Mouse (Mus musculus) left cerebral cortex, postnatal 25 days (tissue): ENCODE measurements around the gene Ntf5. TPM values are rescaled to one million over a fixed set of nuclear protein-coding genes. Genes with fewer than 3 reads are reported as not detected.
A peak's percentile ranks its signal among the peaks of the same experiment; 100 is the strongest.
"Not testable (repeated sequence)": the region's sequence is repeated elsewhere in the genome, so short reads cannot be mapped to it uniquely, and the experiment has no call there.

Source experiments
- DNase-seq, 2 experiments: peaks; one replicate each; pipeline ENCODE4 v3.0.0; 2022; ENCODE audit warnings: low spot score in 2 of 2, mixed read lengths in 1 of 2
- intact Hi-C: fragments of 180-260 bp; cut with DNase I; formaldehyde crosslinking; loops from one replicate; pipeline ENCODE4 v1.15.1; 2025
- microRNA-seq, 2 experiments: library from miRNA; unstranded; fragments of <30 nt; microRNA quantifications; one replicate each; pipeline ENCODE4 v1.2.0; 2022
- total RNA-seq, 2 experiments: library from RNA; stranded (reverse); gene quantifications; 2 replicates each; pipeline ENCODE4 v1.2.3; 2021

Gene Ntf5
- total RNA-seq, 2 experiments from 2014 or later = 0.16 TPM; not detected in 1

DNA sequence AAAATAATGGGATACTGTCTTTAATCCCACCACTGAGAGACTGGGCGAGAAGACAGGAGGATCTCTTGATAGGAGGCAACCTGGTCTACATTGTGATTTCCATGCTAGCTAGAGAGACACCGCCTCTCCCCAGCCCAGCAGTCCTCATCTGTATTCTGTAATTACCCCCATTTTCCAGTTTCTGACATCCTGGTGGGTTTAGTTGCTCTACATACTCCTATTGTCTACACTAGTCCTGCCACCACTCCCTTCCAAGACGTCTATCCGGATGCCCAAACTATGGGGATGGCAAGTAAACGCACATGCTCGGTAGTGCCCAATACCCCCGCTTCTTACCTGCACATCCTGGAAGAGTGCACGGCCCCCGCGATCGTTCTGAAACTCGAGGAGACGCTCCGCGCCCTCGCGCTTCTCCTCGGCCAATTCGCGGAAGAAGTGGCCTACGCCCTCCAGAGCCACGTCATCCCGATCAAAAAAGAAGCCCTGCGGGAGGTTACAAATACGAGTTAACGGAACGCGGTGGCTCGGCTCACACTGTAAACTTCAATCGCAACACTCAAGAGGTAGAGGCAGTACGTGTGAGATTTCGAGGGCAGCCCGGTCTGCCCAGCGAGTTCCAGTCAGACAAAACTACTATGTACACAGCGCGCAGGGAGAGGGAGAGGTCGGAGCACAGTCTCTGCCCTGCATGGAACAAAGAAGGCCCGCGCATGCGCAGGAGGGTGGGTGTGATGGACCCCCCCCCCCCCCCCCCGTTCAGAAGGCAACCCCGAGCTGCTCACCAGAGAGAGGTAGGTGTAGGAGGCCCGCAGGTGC lies 45.5 kb downstream of the Ntf5 start:
- DNase-seq = peak; percentile 70 to 80
- intact Hi-C loops = no loop called here

- intact Hi-C loops = loop anchor here (10.0 kb wide), 1 partner anchor 245 kb away; the partner anchor contains the start of gene Dbp
- peak; percentile 94 to 99 for DNase-seq
Measured at GRCm38 (mm10) chr7:45459564-45460140, 46.2 kb downstream of the Ntf5 start, which contains the start of gene Ftl1. Ftl1 (minus strand) TSS chr7:45459884.

GRCm38 (mm10) chr7:45460377-45460776 lies 46.9 kb downstream of the Ntf5 start:
- intact Hi-C loops = loop anchor here (10.0 kb wide), 1 partner anchor 244 kb away; the partner anchor contains the start of gene Dbp
- peak in 1 of 2 experiments; percentile 14 for DNase-seq

DNA sequence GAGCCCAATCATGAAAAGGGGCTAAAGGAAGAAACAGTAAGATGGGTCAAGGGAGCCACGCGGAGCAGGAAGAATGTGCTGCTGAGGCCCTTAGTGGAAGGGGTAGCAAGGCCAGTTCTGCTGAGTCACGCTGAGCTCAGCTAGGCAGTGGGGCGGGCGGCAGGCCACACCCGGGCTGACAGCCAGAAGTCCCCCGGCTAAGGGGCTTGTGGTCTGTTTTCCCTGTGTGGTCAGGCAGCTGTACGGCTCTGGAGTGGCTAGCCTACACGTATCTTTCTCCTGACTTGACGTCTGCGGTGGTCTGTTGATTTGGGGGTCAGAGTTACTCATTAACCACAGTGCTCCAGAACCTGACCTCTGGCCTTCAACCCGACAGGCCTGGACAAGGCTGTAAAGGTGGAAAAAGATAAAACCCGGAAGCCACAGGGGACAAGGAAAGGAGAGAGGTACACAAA lies 47.4 kb downstream of the Ntf5 start:
- DNase-seq = peak in 1 of 2 experiments; percentile 38
- intact Hi-C loops = loop anchor here (10.0 kb wide), 1 partner anchor 244 kb away; the partner anchor contains the start of gene Dbp

GRCm38 (mm10) chr7:45461326-45461725 lies 47.8 kb downstream of the Ntf5 start:
- intact Hi-C loops = loop anchor here (10.0 kb wide), 1 partner anchor 243 kb away; the partner anchor contains the start of gene Dbp
- DNase-seq = no peak

DNA sequence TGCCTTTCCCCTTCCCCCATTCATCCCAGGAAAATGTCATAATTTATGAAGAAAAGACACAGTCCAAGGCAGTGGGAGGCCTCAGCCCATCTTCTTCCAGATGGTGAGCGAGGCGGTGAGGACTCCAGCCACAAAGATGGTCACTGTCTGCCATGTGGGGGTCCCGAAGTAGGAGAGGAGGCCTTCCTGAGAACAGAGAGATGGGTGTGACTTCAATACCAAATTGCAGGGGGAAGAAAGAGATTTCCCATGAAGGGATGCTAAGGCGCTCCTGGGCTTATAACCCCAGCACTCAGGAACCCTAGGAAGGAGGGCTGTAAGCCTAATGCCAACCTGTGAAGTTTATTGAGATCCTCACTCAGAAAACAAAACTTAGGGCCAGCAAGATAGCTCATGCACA lies 48.3 kb downstream of the Ntf5 start:
- intact Hi-C loops = loop anchor here (10.0 kb wide), 1 partner anchor 243 kb away; the partner anchor contains the start of gene Dbp
- DNase-seq = no peak

DNA sequence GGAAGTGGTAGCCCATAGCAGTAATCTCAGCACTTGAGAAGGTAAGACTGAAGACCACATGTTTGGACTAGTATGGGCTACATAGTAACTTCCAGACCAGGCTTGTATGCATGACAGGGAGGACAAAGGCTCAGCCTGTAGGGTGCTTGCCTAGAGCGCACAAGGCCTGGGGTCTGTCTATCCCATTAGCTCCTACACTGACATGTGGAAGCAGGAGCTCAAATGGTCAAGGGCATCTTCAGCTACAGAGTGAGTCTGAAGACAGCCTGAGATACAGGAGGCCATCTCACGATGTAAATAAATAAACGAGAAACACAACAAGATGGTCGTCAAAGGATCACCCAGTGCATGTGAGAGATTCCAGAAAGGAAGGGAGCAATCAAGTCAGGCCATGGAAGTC lies 48.8 kb downstream of the Ntf5 start:
- intact Hi-C loops = loop anchor here (10.0 kb wide), 1 partner anchor 242 kb away; the partner anchor contains the start of gene Dbp

GRCm38 (mm10) chr7:45462868-45463267 lies 49.4 kb downstream of the Ntf5 start:
- DNase-seq = not testable (repeated sequence)
- intact Hi-C loops = loop anchor here (10.0 kb wide), 1 partner anchor 242 kb away; the partner anchor contains the start of gene Dbp

More for the DNA sequence above, 48.8 kb downstream of the Ntf5 start:
- DNase-seq = no peak

DNA sequence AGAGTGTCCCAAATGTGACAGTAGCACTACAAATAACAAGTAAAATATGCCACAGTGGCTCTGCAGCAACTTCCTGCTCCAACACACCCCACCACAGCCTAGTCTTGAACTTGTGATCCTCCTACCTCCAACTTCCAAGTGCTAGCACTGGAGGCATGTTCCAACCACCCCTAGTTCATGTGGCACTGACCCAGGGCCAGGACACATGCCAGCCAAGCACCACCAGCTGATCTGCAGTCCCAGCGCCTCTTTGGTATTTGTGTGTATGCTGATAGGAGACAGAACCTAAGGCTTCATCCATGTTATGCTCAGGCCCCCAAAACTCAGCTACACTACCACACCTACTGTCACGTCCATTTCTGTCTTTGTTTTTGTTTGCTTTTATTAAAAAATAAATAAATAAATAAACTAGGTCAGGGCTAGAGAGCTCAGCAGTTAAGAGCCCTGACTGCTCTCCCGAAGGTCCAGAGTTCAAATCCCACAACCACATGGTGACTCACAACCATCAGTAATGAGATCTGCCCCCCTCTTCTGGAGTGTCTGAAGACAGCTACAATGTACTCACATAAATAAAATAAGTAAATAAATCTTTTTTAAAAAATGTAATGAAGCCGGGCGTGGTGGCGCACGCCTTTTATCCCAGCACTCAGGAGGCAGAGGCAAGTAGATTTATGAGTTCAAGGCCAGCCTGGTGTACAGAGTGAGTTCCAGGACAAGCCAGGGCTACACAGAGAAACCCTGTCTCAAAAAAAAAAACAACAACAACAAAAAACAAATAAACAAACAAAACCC lies 50.7 kb downstream of the Ntf5 start:
- intact Hi-C loops = loop anchor here (10.0 kb wide), 1 partner anchor 241 kb away; the partner anchor contains the start of gene Dbp
- DNase-seq = no peak

DNA sequence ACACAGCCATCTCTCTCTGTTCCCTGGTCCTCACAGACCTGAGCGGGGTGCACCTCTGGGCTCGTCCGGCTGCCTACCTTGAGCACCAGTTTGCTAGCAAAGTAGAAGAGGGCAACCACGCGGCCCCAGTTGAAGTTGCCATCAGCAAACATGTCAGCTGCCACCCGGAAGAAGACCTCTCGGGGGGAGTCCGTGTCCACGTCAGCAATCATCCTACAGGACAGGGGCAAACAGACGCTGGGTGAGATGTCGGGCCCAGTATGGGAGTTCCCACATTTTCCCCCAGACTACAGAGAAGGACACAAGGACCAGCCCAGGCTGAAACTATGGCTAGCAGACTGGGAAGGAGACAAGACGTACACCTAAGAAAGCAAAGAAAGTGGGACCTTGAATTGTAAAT lies 51.6 kb downstream of the Ntf5 start:
- intact Hi-C loops = loop anchor here (10.0 kb wide), 1 partner anchor 240 kb away; the partner anchor contains the start of gene Dbp

DNA sequence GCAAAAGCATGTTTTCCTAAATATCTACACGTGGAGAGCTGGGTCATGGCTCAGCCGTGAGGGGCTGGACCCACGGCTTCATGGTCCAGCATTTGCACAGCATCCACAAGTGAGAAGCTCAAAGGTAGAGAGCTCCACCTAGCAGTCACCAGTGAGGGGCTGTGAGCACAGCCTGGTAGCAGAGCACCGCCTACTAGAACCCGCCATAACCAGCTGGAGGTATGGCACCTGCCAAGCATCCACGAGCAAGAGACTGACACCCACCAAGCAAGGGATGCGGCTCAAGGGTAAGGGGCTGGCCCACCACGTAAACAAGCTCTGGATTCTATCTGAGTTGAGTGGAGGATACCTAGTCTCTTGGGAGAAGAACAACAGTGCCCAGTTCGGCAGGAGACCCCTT lies 52.1 kb downstream of the Ntf5 start:
- DNase-seq = no peak
- intact Hi-C loops = loop anchor here (10.0 kb wide), 1 partner anchor 239 kb away; the partner anchor contains the start of gene Dbp

More for the DNA sequence above, 51.6 kb downstream of the Ntf5 start:
- DNase-seq = no peak

DNA sequence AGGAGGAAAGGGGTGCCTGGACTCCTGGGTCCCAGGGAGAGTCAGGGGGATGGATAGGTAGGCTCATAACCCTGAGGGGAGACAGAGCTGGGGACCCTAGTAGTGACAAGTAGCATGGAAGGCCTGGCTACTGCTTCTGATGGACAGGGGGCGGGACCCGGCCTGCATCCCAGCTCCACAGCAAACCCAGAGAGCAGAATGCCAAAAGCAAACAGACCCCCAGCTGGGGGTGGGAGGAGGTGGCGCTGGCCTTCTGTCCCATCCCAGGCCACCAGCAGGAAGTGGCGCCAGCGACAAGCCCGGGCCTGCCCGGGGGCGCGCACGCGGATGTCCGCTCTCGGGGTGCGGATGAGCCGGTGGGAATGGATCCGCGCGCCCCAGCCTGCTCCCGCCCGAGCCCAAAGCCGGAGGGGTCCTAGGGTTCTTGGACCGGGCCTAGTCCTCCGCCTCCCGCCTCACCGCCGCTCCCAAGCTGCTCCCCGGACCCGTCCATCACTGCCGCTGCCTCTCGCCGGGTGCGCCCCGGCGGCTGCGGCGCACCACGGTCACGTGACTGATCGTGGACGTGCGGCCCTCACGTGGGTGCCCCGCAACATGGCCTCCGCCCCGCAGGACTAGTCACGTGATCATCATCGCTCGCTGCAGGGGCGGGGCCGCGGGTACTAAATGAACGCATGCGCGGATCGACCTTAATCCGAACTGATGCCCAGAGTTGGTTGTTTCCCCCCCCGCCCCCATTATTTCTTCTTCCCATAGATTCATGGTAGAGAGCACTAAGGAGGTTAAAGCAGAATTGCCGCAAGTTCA lies 53.0 kb downstream of the Ntf5 start, which contains the start of gene Bax:
Bax (minus strand) TSS at position 616 of the 807 bp plus-strand sequence.
- DNase-seq = peak; percentile 97
- intact Hi-C loops = loop anchor here (10.0 kb wide), 1 partner anchor 238 kb away; the partner anchor contains the start of gene Dbp

Small RNA genes within 50 kb of the gene (microRNA-seq; reads per million reads assigned to microRNA genes)
- gene Gm22133 = 0 reads per million in 2 experiments

Other genes with a start within 250 kb of the Ntf5 start
- 1,000 to 10,000 TPM; 1,365 to 1,520 TPM for gene Slc17a7, start 249.7 kb upstream of the Ntf5 start, total RNA-seq
- gene Gfy, start 234.1 kb upstream of the Ntf5 start, total RNA-seq = under 1 TPM in 1 of 2 experiments, not detected in 1; 0.18 TPM
- not detected for gene Pth2, start 232.7 kb upstream of the Ntf5 start, total RNA-seq
- gene Ccdc155, start 208.8 kb upstream of the Ntf5 start, total RNA-seq = 1 to 10 TPM; 5.2 to 5.3 TPM
- 10 to 100 TPM; 25.1 to 29.2 TPM for gene Dkkl1, start 201.5 kb upstream of the Ntf5 start, total RNA-seq
- 1 to 10 TPM; 2.8 to 5.5 TPM for gene Tead2, start 197.9 kb upstream of the Ntf5 start, total RNA-seq
- gene Cd37, start 174.6 kb upstream of the Ntf5 start, total RNA-seq = 1 to 10 TPM; 2.5 to 4.4 TPM
- gene Slc6a16, start 172.6 kb upstream of the Ntf5 start, total RNA-seq = 1 to 10 TPM; 1.6 to 1.9 TPM
- under 1 TPM in 1 of 2 experiments, not detected in 1; 0.23 TPM for gene Slc6a21, start 136.2 kb upstream of the Ntf5 start, total RNA-seq
- gene Trpm4, start 79.9 kb upstream of the Ntf5 start, total RNA-seq = 10 to 100 TPM; 13.2 to 24.9 TPM
- under 1 TPM; 0.23 to 0.94 TPM for gene Hrc, start 78.4 kb upstream of the Ntf5 start, total RNA-seq
- gene Ppfia3, start 46.7 kb upstream of the Ntf5 start, total RNA-seq = 100 to 1,000 TPM; 151 to 152 TPM
- 100 to 1,000 TPM; 170 to 176 TPM for gene Lin7b, start 43.1 kb upstream of the Ntf5 start, total RNA-seq
- 100 to 1,000 TPM; 341 to 386 TPM for gene Snrnp70, start 18.0 kb upstream of the Ntf5 start, total RNA-seq
- gene Kcna7, start 8.0 kb upstream of the Ntf5 start, total RNA-seq = not detected
- not detected for gene Lhb, start 7.1 kb downstream of the Ntf5 start, total RNA-seq
- gene Gys1, start 21.1 kb downstream of the Ntf5 start, total RNA-seq = 10 to 100 TPM; 15.7 to 16.5 TPM
- 10 to 100 TPM; 30.4 to 33.0 TPM for gene Ruvbl2, start 24.4 kb downstream of the Ntf5 start, total RNA-seq
- 100 to 1,000 TPM; 207 to 225 TPM for gene Ftl1, start 46.2 kb downstream of the Ntf5 start, total RNA-seq
- 10 to 100 TPM; 67.0 to 69.8 TPM for gene Bax, start 53.2 kb downstream of the Ntf5 start, total RNA-seq
- not detected for gene Tulp2, start 68.2 kb downstream of the Ntf5 start, total RNA-seq
- under 1 TPM in 1 of 2 experiments, not detected in 1; 0.73 TPM for gene Gm45808, start 73.1 kb downstream of the Ntf5 start, total RNA-seq
- 1 to 10 TPM; 2.7 to 4.0 TPM for gene Dhdh, start 75.1 kb downstream of the Ntf5 start, total RNA-seq
- gene Nucb1, start 96.7 kb downstream of the Ntf5 start, total RNA-seq = 100 to 1,000 TPM; 103 to 105 TPM
- gene Ppp1r15a, start 112.6 kb downstream of the Ntf5 start, total RNA-seq = 10 to 100 TPM; 22.0 to 22.2 TPM
- gene Plekha4, start 112.6 kb downstream of the Ntf5 start, total RNA-seq = 1 to 10 TPM; 1.2 to 2.7 TPM
- under 1 TPM in 1 of 2 experiments, not detected in 1; 0.25 TPM for gene Hsd17b14, start 141.2 kb downstream of the Ntf5 start, total RNA-seq
- 10 to 100 TPM; 23.0 to 23.6 TPM for gene Bcat2, start 156.5 kb downstream of the Ntf5 start, total RNA-seq
- not detected for gene Fgf21, start 201.8 kb downstream of the Ntf5 start, total RNA-seq
- under 1 TPM in 1 of 2 experiments, not detected in 1; 0.21 TPM for gene Fut1, start 203.6 kb downstream of the Ntf5 start, total RNA-seq
- gene Izumo1, start 208.1 kb downstream of the Ntf5 start, total RNA-seq = not detected
- gene Rasip1, start 213.8 kb downstream of the Ntf5 start, total RNA-seq = 1 to 10 TPM; 8.1 to 8.2 TPM
- gene Mamstr, start 226.3 kb downstream of the Ntf5 start, total RNA-seq = 1 to 10 TPM; 2.4 to 3.6 TPM